Mouse (Mus musculus): Measurements from ENCODE around the gene Cox11.

DNA sequence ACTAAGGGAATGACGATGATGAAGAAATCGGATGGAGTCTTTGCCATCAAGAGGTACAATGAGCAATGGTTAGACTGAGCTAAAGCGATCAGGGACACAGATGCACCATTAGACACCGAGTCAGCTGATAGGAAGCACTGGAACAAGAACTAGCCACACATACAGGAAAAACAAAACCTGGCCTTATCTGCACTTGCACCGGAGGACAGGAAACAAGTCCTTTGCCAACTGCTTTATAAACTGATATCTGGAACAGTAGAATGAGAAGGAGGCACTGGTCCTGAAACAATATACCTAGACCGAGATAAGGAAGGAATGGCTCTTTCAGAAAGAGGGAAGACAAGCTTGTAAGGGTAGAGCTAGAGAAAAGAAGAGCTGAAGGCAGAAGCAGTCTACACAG lies 23.2 kb upstream of the Cox11 start:
- TF ChIP-seq CTCF (IDR thresholded peaks at IDR 0.05; ENCODE audit: low read depth): no peak
- no peak for TF ChIP-seq EP300 (optimal IDR thresholded peaks at IDR 0.05)

Measured in stomach, postnatal 0 days (tissue).